Mouse (Mus musculus): Measurements from ENCODE around the gene Slc25a53. TPM values are rescaled to one million over a fixed set of nuclear protein-coding genes. Genes with fewer than 3 reads are reported as not detected.
"Not testable (repeated sequence)": the region's sequence is repeated elsewhere in the genome, so short reads cannot be mapped to it uniquely, and the experiment has no call there.

Gene Slc25a53
- total RNA-seq, 1 experiment from 2014 or later: 13.7 TPM

- DNase-seq: peak; percentile 4
Observed at GRCm38 (mm10) chrX:136959688-136960087, 78.4 kb downstream of the Slc25a53 start.

GRCm38 (mm10) chrX:136958300-136958699 lies 79.8 kb downstream of the Slc25a53 start:
- DNase-seq: not testable (repeated sequence)

GRCm38 (mm10) chrX:136957583-136958279 lies 80.4 kb downstream of the Slc25a53 start:
- peak; percentile 33 for DNase-seq

- no peak for DNase-seq
Observed at GRCm38 (mm10) chrX:136937985-136938384, 100.1 kb downstream of the Slc25a53 start.

Other genes starting within 250 kb of the Slc25a53 start
- gene Plp1, start 215.6 kb downstream of the Slc25a53 start, total RNA-seq (2021): 7.0 and 8.4 TPM in 2 replicates
- 0.24 and 0.61 TPM in 2 replicates for gene Rab9b, start 169.5 kb downstream of the Slc25a53 start, total RNA-seq (2021)
- gene H2bfm, start 111.0 kb downstream of the Slc25a53 start, total RNA-seq (2021): not detected in 2 replicates
- gene Tmsb15b2, start 62.8 kb downstream of the Slc25a53 start, total RNA-seq (2021): 15.4 and 16.3 TPM in 2 replicates
- gene Tmsb15l, start 61.4 kb downstream of the Slc25a53 start, total RNA-seq (2021): 0.67 and 3.5 TPM in 2 replicates
- 1.8 and 3.2 TPM in 2 replicates for gene Tmsb15b1, start 61.4 kb downstream of the Slc25a53 start, total RNA-seq (2021)
- 8.3 and 13.7 TPM in 2 replicates for gene Zcchc18, start 45.1 kb downstream of the Slc25a53 start, total RNA-seq (2021)
- 6.3 and 7.2 TPM in 2 replicates for gene Fam199x, start 11.3 kb upstream of the Slc25a53 start, total RNA-seq (2021)
- gene Esx1, start 83.8 kb upstream of the Slc25a53 start, total RNA-seq (2021): not detected in 2 replicates

All from adrenal gland, postnatal 25 days (tissue).